Mouse (Mus musculus): ENCODE data around the gene Ghrhr. TPM values are rescaled to one million over a fixed set of nuclear protein-coding genes. Genes with fewer than 3 reads are reported as not detected.

Gene Ghrhr
- polyA plus RNA-seq (2014; fragmentation: Nextera tagmentation; extraction: Ambion mirVana) = not detected in 2 replicates

DNA sequence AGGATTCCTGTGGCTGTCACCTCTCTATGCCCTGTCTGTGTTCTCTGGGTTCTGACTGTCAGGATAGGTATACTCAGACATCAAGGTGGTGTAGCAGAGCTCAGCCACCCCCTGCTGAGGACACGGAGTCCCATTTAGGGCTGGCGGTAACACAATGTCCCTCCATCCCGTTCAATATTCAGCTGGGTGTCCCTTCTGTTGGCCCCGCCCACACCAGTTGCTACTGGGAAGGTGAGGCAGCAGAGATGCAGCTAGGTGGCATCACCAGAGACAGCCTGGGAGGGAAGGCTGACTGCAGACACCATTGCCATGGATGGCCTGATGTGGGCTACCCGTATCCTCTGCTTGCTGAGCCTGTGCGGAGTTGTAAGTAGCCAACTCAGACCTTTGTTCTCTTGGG, at the start of gene Ghrhr:
TSS of gene Ghrhr (plus strand) at position 220 of the 400 bp plus-strand sequence.
- no peak for ATAC-seq (ENCODE audit: insufficient number of reproducible peaks, insufficient read depth, low FRiP score, low read depth)
- Histone ChIP-seq H3K27ac (replicated peaks in 1 of 2; ENCODE audit: control insufficient read depth in 1 of 2, insufficient read depth in 1 of 2, low read depth in 2 of 2, low read length in 2 of 2) (no peak within 1 kb of the TSS), H3K4me2 (ENCODE audit: low read length) (no peak within 1 kb of the TSS), H3K9ac (ENCODE audit: low read length) (no peak within 1 kb of the TSS), H3K9me3 (ENCODE audit: control insufficient read depth, low read length) (no peaks in the 10 kb centered on the region), H3K4me1 (ENCODE audit: control insufficient read depth in 2 of 2, insufficient read depth in 2 of 2, low read length in 2 of 2) (no peaks in the 10 kb centered on the region), H3K36me3 (ENCODE audit: control insufficient read depth, insufficient read depth, low read length) (no peaks in the 10 kb centered on the region), H3K4me3 (ENCODE audit: control insufficient read depth in 1 of 2, insufficient read depth in 1 of 2, low read depth in 1 of 2, low read length in 2 of 2) (no peak within 1 kb of the TSS), H3K27me3 (ENCODE audit: control insufficient read depth, insufficient read depth, low read length) (peaks cover 19% of the 10 kb centered on the region; the same call in 1 of the 2 replicates)
- 72% methylated on average over 6 of the region's 6 CpGs for WGBS

DNA sequence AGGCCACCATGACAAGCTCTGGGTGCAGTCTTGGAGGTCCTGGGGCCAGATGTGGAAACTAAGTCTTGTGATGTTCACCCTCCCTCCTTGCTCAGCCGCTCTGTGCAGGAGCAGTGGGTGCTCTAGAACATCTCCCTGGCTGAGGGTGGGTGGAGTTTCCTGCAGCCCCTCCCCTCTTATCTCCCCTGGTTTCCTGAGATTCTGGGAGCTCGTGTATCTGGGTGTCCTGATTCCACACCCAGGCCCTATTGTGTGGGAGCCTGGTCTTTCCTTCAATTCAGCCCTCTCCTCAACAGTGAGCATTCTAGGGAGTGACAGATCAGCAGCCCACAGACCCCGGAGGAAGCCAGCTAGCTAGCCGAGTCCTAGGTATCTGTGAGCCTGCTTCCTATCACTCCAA, 49.8 kb upstream of the Ghrhr start:
- 19% methylated on average over 4 of the region's 4 CpGs for WGBS
- Histone ChIP-seq H3K4me3 (ENCODE audit: control insufficient read depth in 1 of 2, insufficient read depth in 1 of 2, low read depth in 1 of 2, low read length in 2 of 2) (no peak overlapping the region), H3K27me3 (ENCODE audit: control insufficient read depth, insufficient read depth, low read length) (no peaks in the 10 kb centered on the region), H3K36me3 (ENCODE audit: control insufficient read depth, insufficient read depth, low read length) (no peaks in the 10 kb centered on the region), H3K27ac (replicated peaks in 1 of 2; ENCODE audit: control insufficient read depth in 1 of 2, insufficient read depth in 1 of 2, low read depth in 2 of 2, low read length in 2 of 2) (peak overlapping the region in 1 of 2 experiments; percentile 28; a peak in 1 of 4 replicates), H3K4me1 (ENCODE audit: control insufficient read depth in 2 of 2, insufficient read depth in 2 of 2, low read length in 2 of 2) (peaks cover 7 to 22% of the 10 kb centered on the region in 2 experiments; a peak in 3 of 4 replicates), H3K9me3 (ENCODE audit: control insufficient read depth, low read length) (no peaks in the 10 kb centered on the region), H3K9ac (ENCODE audit: low read length) (no peak overlapping the region), H3K4me2 (ENCODE audit: low read length) (no peak overlapping the region)
- ATAC-seq (ENCODE audit: insufficient number of reproducible peaks, insufficient read depth, low FRiP score, low read depth) = 0 out of 2 replicates have a peak, but pooled peaks have one; percentile 16

- H3K9me3 ChIP-seq (ENCODE audit: control insufficient read depth, low read length) = no peaks in the 10 kb centered on the region
- no peak for ATAC-seq (ENCODE audit: insufficient number of reproducible peaks, insufficient read depth, low FRiP score, low read depth)
- no peak overlapping the region for H3K9ac ChIP-seq (ENCODE audit: low read length)
- peak overlapping the region in 1 of 2 experiments; percentile 28; a peak in 1 of 4 replicates for H3K27ac ChIP-seq (replicated peaks in 1 of 2; ENCODE audit: control insufficient read depth in 1 of 2, insufficient read depth in 1 of 2, low read depth in 2 of 2, low read length in 2 of 2)
- no peak overlapping the region for H3K4me3 ChIP-seq (ENCODE audit: control insufficient read depth in 1 of 2, insufficient read depth in 1 of 2, low read depth in 1 of 2, low read length in 2 of 2)
- H3K4me2 ChIP-seq (ENCODE audit: low read length) = no peak overlapping the region
- H3K27me3 ChIP-seq (ENCODE audit: control insufficient read depth, insufficient read depth, low read length) = no peaks in the 10 kb centered on the region
- H3K4me1 ChIP-seq (ENCODE audit: control insufficient read depth in 2 of 2, insufficient read depth in 2 of 2, low read length in 2 of 2) = peaks cover 7 to 30% of the 10 kb centered on the region in 2 experiments; a peak in 3 of 4 replicates
- no peaks in the 10 kb centered on the region for H3K36me3 ChIP-seq (ENCODE audit: control insufficient read depth, insufficient read depth, low read length)
- WGBS = 64% methylated on average over 13 of the region's 13 CpGs
Observed at GRCm38 (mm10) chr6:55327326-55327725, 48.8 kb upstream of the Ghrhr start.

DNA sequence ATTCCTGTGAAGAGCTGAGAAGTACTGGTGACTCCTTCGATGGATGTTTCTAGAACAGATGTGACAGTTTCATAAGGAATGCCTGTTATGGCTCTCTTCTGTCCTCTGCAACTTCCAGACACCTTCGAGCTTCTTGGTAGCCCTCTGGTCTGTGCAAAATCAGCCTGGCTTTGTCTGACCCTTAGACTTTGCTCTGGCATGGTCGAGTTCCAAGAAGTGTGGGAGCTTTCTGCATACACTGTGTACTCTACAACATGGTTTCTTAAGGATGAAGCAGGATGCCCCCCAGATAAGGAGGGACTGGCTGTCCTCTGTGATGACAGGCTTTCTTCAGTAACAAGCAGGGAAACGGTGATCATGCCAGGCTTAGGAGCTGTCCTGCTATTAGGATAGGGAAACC, 47.9 kb upstream of the Ghrhr start:
- no peak overlapping the region for H3K4me3 ChIP-seq (ENCODE audit: control insufficient read depth in 1 of 2, insufficient read depth in 1 of 2, low read depth in 1 of 2, low read length in 2 of 2)
- H3K9me3 ChIP-seq (ENCODE audit: control insufficient read depth, low read length) = no peaks in the 10 kb centered on the region
- peak overlapping the region in 1 of 2 experiments; percentile 3; a peak in 1 of 4 replicates for H3K27ac ChIP-seq (replicated peaks in 1 of 2; ENCODE audit: control insufficient read depth in 1 of 2, insufficient read depth in 1 of 2, low read depth in 2 of 2, low read length in 2 of 2)
- 54% methylated on average over 4 of the region's 4 CpGs for WGBS
- H3K4me2 ChIP-seq (ENCODE audit: low read length) = no peak overlapping the region
- H3K27me3 ChIP-seq (ENCODE audit: control insufficient read depth, insufficient read depth, low read length) = no peaks in the 10 kb centered on the region
- ATAC-seq (ENCODE audit: insufficient number of reproducible peaks, insufficient read depth, low FRiP score, low read depth) = no peak
- H3K9ac ChIP-seq (ENCODE audit: low read length) = no peak overlapping the region
- H3K4me1 ChIP-seq (ENCODE audit: control insufficient read depth in 2 of 2, insufficient read depth in 2 of 2, low read length in 2 of 2) = peaks cover 7 to 34% of the 10 kb centered on the region in 2 experiments; a peak in 3 of 4 replicates
- no peaks in the 10 kb centered on the region for H3K36me3 ChIP-seq (ENCODE audit: control insufficient read depth, insufficient read depth, low read length)

DNA sequence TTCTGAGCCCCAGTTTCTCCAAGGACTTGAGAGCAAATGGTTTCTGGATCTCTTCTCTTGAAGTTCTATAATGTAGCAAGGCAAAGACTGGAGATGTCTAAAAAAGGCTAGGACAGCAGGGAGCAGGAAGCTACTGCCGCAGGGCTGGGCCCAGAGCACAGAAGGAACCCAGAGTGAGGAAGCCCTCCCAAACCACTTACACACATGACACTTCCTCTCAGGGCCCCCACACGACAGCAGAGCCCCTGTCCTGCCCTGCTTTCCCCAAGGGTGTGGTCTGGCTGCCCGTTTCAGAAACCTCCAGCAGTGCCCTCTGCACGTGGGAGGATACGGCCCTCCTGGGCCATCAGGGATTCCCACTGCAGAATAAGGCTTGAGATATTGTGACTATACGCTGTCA, 44.8 kb upstream of the Ghrhr start:
- Histone ChIP-seq H3K4me1 (ENCODE audit: control insufficient read depth in 2 of 2, insufficient read depth in 2 of 2, low read length in 2 of 2) (peaks cover 15 to 42% of the 10 kb centered on the region in 2 experiments), H3K4me3 (ENCODE audit: control insufficient read depth in 1 of 2, insufficient read depth in 1 of 2, low read depth in 1 of 2, low read length in 2 of 2) (no peak overlapping the region), H3K27ac (replicated peaks in 1 of 2; ENCODE audit: control insufficient read depth in 1 of 2, insufficient read depth in 1 of 2, low read depth in 2 of 2, low read length in 2 of 2) (no peak overlapping the region), H3K9ac (ENCODE audit: low read length) (no peak overlapping the region), H3K4me2 (ENCODE audit: low read length) (no peak overlapping the region), H3K36me3 (ENCODE audit: control insufficient read depth, insufficient read depth, low read length) (no peaks in the 10 kb centered on the region), H3K9me3 (ENCODE audit: control insufficient read depth, low read length) (no peaks in the 10 kb centered on the region), H3K27me3 (ENCODE audit: control insufficient read depth, insufficient read depth, low read length) (no peaks in the 10 kb centered on the region)
- WGBS = 54% methylated on average over 6 of the region's 6 CpGs
- no peak for ATAC-seq (ENCODE audit: insufficient number of reproducible peaks, insufficient read depth, low FRiP score, low read depth)

GRCm38 (mm10) chr6:55332100-55332772, 43.9 kb upstream of the Ghrhr start:
- peak overlapping the region in 1 of 2 experiments; percentile 20; a peak in 2 of 4 replicates for H3K27ac ChIP-seq (replicated peaks in 1 of 2; ENCODE audit: control insufficient read depth in 1 of 2, insufficient read depth in 1 of 2, low read depth in 2 of 2, low read length in 2 of 2)
- H3K4me3 ChIP-seq (ENCODE audit: control insufficient read depth in 1 of 2, insufficient read depth in 1 of 2, low read depth in 1 of 2, low read length in 2 of 2) = no peak overlapping the region
- H3K27me3 ChIP-seq (ENCODE audit: control insufficient read depth, insufficient read depth, low read length) = no peaks in the 10 kb centered on the region
- 57% methylated on average over 5 of the region's 5 CpGs for WGBS
- no peak overlapping the region for H3K9ac ChIP-seq (ENCODE audit: low read length)
- H3K36me3 ChIP-seq (ENCODE audit: control insufficient read depth, insufficient read depth, low read length) = no peaks in the 10 kb centered on the region
- peaks cover 19 to 41% of the 10 kb centered on the region in 2 experiments for H3K4me1 ChIP-seq (ENCODE audit: control insufficient read depth in 2 of 2, insufficient read depth in 2 of 2, low read length in 2 of 2)
- ATAC-seq (ENCODE audit: insufficient number of reproducible peaks, insufficient read depth, low FRiP score, low read depth) = no peak
- no peak overlapping the region for H3K4me2 ChIP-seq (ENCODE audit: low read length)
- no peaks in the 10 kb centered on the region for H3K9me3 ChIP-seq (ENCODE audit: control insufficient read depth, low read length)

- ATAC-seq (ENCODE audit: insufficient number of reproducible peaks, insufficient read depth, low FRiP score, low read depth) = no peak; the same call in 1 of the 2 replicates
- WGBS = 54% methylated on average over 6 of the region's 6 CpGs
- H3K9ac ChIP-seq (ENCODE audit: low read length) = no peak overlapping the region
Observed at GRCm38 (mm10) chr6:55332773-55333109, 43.4 kb upstream of the Ghrhr start.

More at GRCm38 (mm10) chr6:55332773-55333109, 43.4 kb upstream of the Ghrhr start:
- Histone ChIP-seq H3K27ac (replicated peaks in 1 of 2; ENCODE audit: control insufficient read depth in 1 of 2, insufficient read depth in 1 of 2, low read depth in 2 of 2, low read length in 2 of 2) (peak overlapping the region; percentile 25 to 35; a peak in 2 of 4 replicates), H3K4me3 (ENCODE audit: control insufficient read depth in 1 of 2, insufficient read depth in 1 of 2, low read depth in 1 of 2, low read length in 2 of 2) (no peak overlapping the region), H3K36me3 (ENCODE audit: control insufficient read depth, insufficient read depth, low read length) (no peaks in the 10 kb centered on the region), H3K4me2 (ENCODE audit: low read length) (no peak overlapping the region), H3K9me3 (ENCODE audit: control insufficient read depth, low read length) (no peaks in the 10 kb centered on the region), H3K4me1 (ENCODE audit: control insufficient read depth in 2 of 2, insufficient read depth in 2 of 2, low read length in 2 of 2) (peaks cover 24 to 43% of the 10 kb centered on the region in 2 experiments), H3K27me3 (ENCODE audit: control insufficient read depth, insufficient read depth, low read length) (no peaks in the 10 kb centered on the region)
